Mouse (Mus musculus): ENCODE measurements at regions not wholly inside any gene's neighbourhood (a gene's known extent, or its start where the extent isn't known, plus 50 kb on each side); places are given as distances from the start of the nearest gene placed in this dataset.

DNA sequence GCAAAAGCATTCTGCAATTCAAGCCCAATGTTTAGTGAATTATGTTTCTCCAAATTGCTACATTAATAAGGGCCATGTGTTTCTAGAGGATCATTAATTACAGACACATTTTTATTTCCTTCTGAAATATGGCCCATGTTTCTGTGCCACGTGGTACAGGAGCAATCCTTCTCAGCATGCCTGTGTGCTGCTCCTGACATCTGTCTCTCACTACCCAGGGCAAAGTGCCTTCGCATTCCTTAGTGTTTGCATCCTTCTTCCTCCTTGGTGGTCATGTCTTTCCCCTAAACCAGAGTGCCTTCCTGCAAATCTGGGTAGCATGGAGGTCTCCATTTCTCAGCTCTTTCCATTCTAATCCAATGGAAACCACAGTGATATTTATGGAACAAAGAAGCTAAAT, 832.7 kb upstream of the Fam160b2 start:
- Histone ChIP-seq H3K4me1 (replicated peaks) (no peaks in the 10 kb centered on the region), H3K27me3 (no peaks in the 10 kb centered on the region), H3K9me3 (no peaks in the 10 kb centered on the region), H3K27ac (replicated peaks) (no peak overlapping the region), H3K36me3 (no peaks in the 10 kb centered on the region), H3K9ac (no peak overlapping the region), H3K4me3 (no peak overlapping the region), H3K4me2 (no peak overlapping the region)
- 56% methylated on average over 2 of the region's 2 CpGs for WGBS
- ATAC-seq (ENCODE audit: low read depth), result no peak

All from neural tube, embryonic 13.5 days (tissue).